Mouse (Mus musculus): ENCODE measurements around the gene Ncam1. TPM values are rescaled to one million over a fixed set of nuclear protein-coding genes. Genes with fewer than 3 reads are reported as not detected.

Gene Ncam1
- polyA plus RNA-seq, 1 experiment from 2014 or later: 373 TPM

GRCm38 (mm10) chr9:49470946-49471345 is 327.8 kb downstream of the Ncam1 start:
- no peak overlapping the region for H3K4me2 ChIP-seq (ENCODE audit: low read depth, low read length)
- no peak overlapping the region for H3K27ac ChIP-seq (ENCODE audit: low read depth, low read length)
- WGBS: 79% methylated on average over 6 of the region's 6 CpGs
- ATAC-seq (ENCODE audit: low read depth): no peak
- no peaks in the 10 kb centered on the region for H3K4me1 ChIP-seq (ENCODE audit: control insufficient read depth, insufficient read depth, low read length)
- H3K4me3 ChIP-seq (ENCODE audit: low read depth, low read length): no peak overlapping the region
- no peaks in the 10 kb centered on the region for H3K27me3 ChIP-seq (ENCODE audit: control insufficient read depth, insufficient read depth, low read length)
- H3K9ac ChIP-seq (replicated peaks; ENCODE audit: low read depth, low read length): no peak overlapping the region
- no peaks in the 10 kb centered on the region for H3K9me3 ChIP-seq (ENCODE audit: control insufficient read depth, low read length)
- H3K36me3 ChIP-seq (ENCODE audit: control insufficient read depth, insufficient read depth, low read length): no peaks in the 10 kb centered on the region

- H3K9me3 ChIP-seq (ENCODE audit: control insufficient read depth, low read length): no peaks in the 10 kb centered on the region
- no peak overlapping the region for H3K4me3 ChIP-seq (ENCODE audit: low read depth, low read length)
- no peaks in the 10 kb centered on the region for H3K27me3 ChIP-seq (ENCODE audit: control insufficient read depth, insufficient read depth, low read length)
- no peaks in the 10 kb centered on the region for H3K4me1 ChIP-seq (ENCODE audit: control insufficient read depth, insufficient read depth, low read length)
- no peak overlapping the region for H3K9ac ChIP-seq (replicated peaks; ENCODE audit: low read depth, low read length)
- H3K36me3 ChIP-seq (ENCODE audit: control insufficient read depth, insufficient read depth, low read length): no peaks in the 10 kb centered on the region
- 94% methylated on average over 19 of the region's 19 CpGs for WGBS
- H3K27ac ChIP-seq (ENCODE audit: low read depth, low read length): no peak overlapping the region
- no peak overlapping the region for H3K4me2 ChIP-seq (ENCODE audit: low read depth, low read length)
- no peak for ATAC-seq (ENCODE audit: low read depth)
These were observed 328.7 kb downstream of the Ncam1 start for GRCm38 (mm10) chr9:49470006-49470405.

GRCm38 (mm10) chr9:49456136-49456535 is 342.6 kb downstream of the Ncam1 start:
- no peaks in the 10 kb centered on the region for H3K9me3 ChIP-seq (ENCODE audit: control insufficient read depth, low read length)
- H3K27ac ChIP-seq (ENCODE audit: low read depth, low read length): no peak overlapping the region
- ATAC-seq (ENCODE audit: low read depth): no peak
- H3K4me2 ChIP-seq (ENCODE audit: low read depth, low read length): no peak overlapping the region
- no peak overlapping the region for H3K9ac ChIP-seq (replicated peaks; ENCODE audit: low read depth, low read length)
- no peaks in the 10 kb centered on the region for H3K27me3 ChIP-seq (ENCODE audit: control insufficient read depth, insufficient read depth, low read length)
- no peaks in the 10 kb centered on the region for H3K36me3 ChIP-seq (ENCODE audit: control insufficient read depth, insufficient read depth, low read length)
- no peaks in the 10 kb centered on the region for H3K4me1 ChIP-seq (ENCODE audit: control insufficient read depth, insufficient read depth, low read length)
- WGBS: 89% methylated on average over 3 of the region's 3 CpGs
- no peak overlapping the region for H3K4me3 ChIP-seq (ENCODE audit: low read depth, low read length)

GRCm38 (mm10) chr9:49452396-49452795 is 346.3 kb downstream of the Ncam1 start:
- Histone ChIP-seq H3K9me3 (ENCODE audit: control insufficient read depth, low read length) (no peaks in the 10 kb centered on the region), H3K4me3 (ENCODE audit: low read depth, low read length) (no peak overlapping the region), H3K36me3 (ENCODE audit: control insufficient read depth, insufficient read depth, low read length) (no peaks in the 10 kb centered on the region), H3K4me1 (ENCODE audit: control insufficient read depth, insufficient read depth, low read length) (no peaks in the 10 kb centered on the region), H3K27ac (ENCODE audit: low read depth, low read length) (no peak overlapping the region), H3K4me2 (ENCODE audit: low read depth, low read length) (no peak overlapping the region), H3K9ac (replicated peaks; ENCODE audit: low read depth, low read length) (no peak overlapping the region), H3K27me3 (ENCODE audit: control insufficient read depth, insufficient read depth, low read length) (no peaks in the 10 kb centered on the region)
- no peak for ATAC-seq (ENCODE audit: low read depth)
- 100% methylated on average over 1 of the region's 1 CpGs for WGBS

Measured in neural tube, embryonic 14.5 days (tissue).